Comparison of ENCODE assay signal across 26 mouse cellular contexts in the genomic region with DNA sequence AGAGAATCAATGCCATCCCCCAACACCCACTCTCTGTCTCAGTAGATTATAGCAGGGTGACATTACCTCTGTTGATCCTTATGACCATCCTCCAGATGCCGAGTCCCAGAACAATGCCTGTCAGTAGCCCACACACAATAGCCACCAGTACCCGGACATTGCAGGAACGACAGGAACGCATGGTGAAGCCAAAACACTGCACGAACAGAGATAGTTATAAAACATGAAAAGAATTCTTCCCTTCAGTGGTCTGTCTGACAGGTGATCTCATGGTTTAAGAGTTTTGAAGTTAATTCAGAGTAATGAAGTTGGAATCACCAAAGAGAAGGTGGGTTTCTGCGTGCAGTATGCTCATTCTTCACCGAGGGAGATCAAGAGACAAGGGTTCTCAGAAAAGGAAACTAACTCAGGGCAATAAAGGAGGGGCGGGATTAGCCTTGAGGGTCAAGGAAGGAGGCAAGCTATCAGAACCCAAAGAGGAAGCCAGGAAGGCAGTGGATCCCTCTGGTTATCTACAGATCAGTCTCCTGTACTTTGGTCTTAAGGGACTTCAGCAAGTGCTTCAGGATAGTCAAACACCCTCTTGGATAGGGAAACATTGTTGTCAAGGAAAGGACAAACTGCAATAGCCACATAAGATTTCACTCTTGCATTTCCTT. TPM values are rescaled to one million over a fixed set of nuclear protein-coding genes. Genes with fewer than 3 reads are reported as not detected.
DNase-seq lines count a peak whose midpoint lies in the region; ATAC-seq and TF ChIP-seq lines count a peak whose summit lies in the region.
"Had no signal": no experiment of that assay in that cellular context is flagged by ENCODE, and none has a peak within 500 bp of the region (broad histone marks: within the 10 kb centered on the region; RNA-seq: fewer than 3 reads in every experiment).

A gene (minus strand): TSS at position 375 of the 659 bp plus-strand sequence.

- peak; percentile 60 to 62 for ATAC-seq in hematopoietic stem cell, adult 5-6 weeks (replicated peaks in 1 of 2; ENCODE audit: insufficient read depth in 1 of 2, low FRiP score in 2 of 2, low TSS enrichment in 1 of 2, low read depth in 1 of 2, poor library complexity in 2 of 2, severe bottlenecking in 2 of 2)
- ATAC-seq: forebrain, postnatal 0 days had no signal

- TF ChIP-seq POLR2A in CH12.LX (IDR thresholded peaks at IDR 0.05; ENCODE audit: low read depth, low read length) (no peak), MEL (IDR thresholded peaks at IDR 0.05; ENCODE audit: control insufficient read depth in 1 of 2, insufficient read depth in 1 of 2, low read depth in 1 of 2, low read length in 2 of 2, poor library complexity in 1 of 2) (peak in 1 of 2 experiments; percentile 47; a peak in 1 of 4 replicates)

- TF ChIP-seq CTCF in CH12.LX (conservative IDR thresholded peaks at IDR 0.05 in 1 of 2, IDR thresholded peaks at IDR 0.05 in 1 of 2; ENCODE audit: low read depth in 2 of 2, low read length in 2 of 2): no peak
- TF ChIP-seq CTCF in MEL (IDR thresholded peaks at IDR 0.05 in 2 of 3, conservative IDR thresholded peaks at IDR 0.05 in 1 of 3; ENCODE audit: control insufficient read depth in 1 of 3, insufficient read depth in 1 of 3, low read depth in 2 of 3, low read length in 3 of 3, poor library complexity in 1 of 3, severe bottlenecking in 1 of 3): no peak

- dilution Hi-C loops in CH12.LX (cut with MboI; ENCODE audit: extremely low pct_ligation_motif_present, extremely low pct_unique_long_range_greater_than_20kb, low sequenced_read_pairs): no loop called here

- no peak within 1 kb of the TSS for H3K9ac ChIP-seq in CH12.LX (ENCODE audit: insufficient read depth, low read depth)
- H3K9ac ChIP-seq in MEL (ENCODE audit: control insufficient read depth, low read depth, low read length, poor library complexity, severe bottlenecking): peak within 1 kb of the TSS; percentile 69
- H3K9ac ChIP-seq: embryonic facial prominence, embryonic 15.5 days; forebrain, postnatal 0 days; heart, embryonic 15.5 days; liver, embryonic 15.5 days had no signal

- peak within 1 kb of the TSS; percentile 58 for H3K4me2 ChIP-seq in CH12.LX (ENCODE audit: insufficient read depth, low read depth, poor library complexity, severe bottlenecking)
- H3K4me2 ChIP-seq: embryonic facial prominence, embryonic 15.5 days; heart, embryonic 15.5 days; liver, embryonic 15.5 days had no signal

- H3K9me3 ChIP-seq in CH12.LX (replicated peaks; ENCODE audit: low read length): no peaks in the 10 kb centered on the region
- no peaks in the 10 kb centered on the region for H3K9me3 ChIP-seq in MEL (replicated peaks; ENCODE audit: insufficient read depth, low read length)
- no peaks in the 10 kb centered on the region for H3K9me3 ChIP-seq in megakaryocyte, embryonic 14.5 days
- H3K9me3 ChIP-seq: embryonic facial prominence, embryonic 15.5 days; forebrain, embryonic 10.5 days; heart, embryonic 15.5 days; limb, embryonic 10.5 days; liver, embryonic 15.5 days; midbrain, embryonic 10.5 days had no signal

- H3K27ac ChIP-seq in CH12.LX (ENCODE audit: insufficient read depth, low read depth): no peak within 1 kb of the TSS
- H3K27ac ChIP-seq in MEL (ENCODE audit: control insufficient read depth, low read depth, low read length): peak within 1 kb of the TSS; percentile 67
- H3K27ac ChIP-seq: embryonic facial prominence, embryonic 15.5 days; forebrain, embryonic 10.5 days; heart, adult 2 months; heart, embryonic 15.5 days; limb, embryonic 10.5 days; liver, embryonic 15.5 days; midbrain, embryonic 10.5 days had no signal

- no peaks in the 10 kb centered on the region for H3K27me3 ChIP-seq in CH12.LX (replicated peaks)
- no peaks in the 10 kb centered on the region; a peak in 1 of 4 replicates for H3K27me3 ChIP-seq in MEL (ENCODE audit: control insufficient read depth in 1 of 2, insufficient read depth in 2 of 2, low read length in 2 of 2)
- H3K27me3 ChIP-seq in megakaryocyte, embryonic 14.5 days (replicated peaks): no peaks in the 10 kb centered on the region
- H3K27me3 ChIP-seq: embryonic facial prominence, embryonic 15.5 days; heart, embryonic 15.5 days; liver, embryonic 15.5 days had no signal

- no peak for TF ChIP-seq RAD21 in CH12.LX (IDR thresholded peaks at IDR 0.05; ENCODE audit: low read depth, low read length)
- no peak for TF ChIP-seq RAD21 in MEL (IDR thresholded peaks at IDR 0.05; ENCODE audit: low read depth, low read length)

- H3K36me3 ChIP-seq in CH12.LX (replicated peaks in 1 of 2; ENCODE audit: control insufficient read depth in 1 of 2, insufficient read depth in 1 of 2, low read length in 1 of 2) (no peaks in the 10 kb centered on the region), MEL (ENCODE audit: control insufficient read depth in 1 of 2, insufficient read depth in 2 of 2, low read length in 2 of 2) (peaks cover 0 to 33% of the 10 kb centered on the region in 2 experiments; a peak in 2 of 4 replicates)
- no peaks in the 10 kb centered on the region for H3K36me3 ChIP-seq in megakaryocyte, embryonic 14.5 days (replicated peaks; ENCODE audit: low read length)
- H3K36me3 ChIP-seq: embryonic facial prominence, embryonic 15.5 days; forebrain, embryonic 10.5 days; heart, embryonic 15.5 days; limb, embryonic 10.5 days; liver, embryonic 15.5 days; midbrain, embryonic 10.5 days had no signal

- H3K4me3 ChIP-seq in CH12.LX (replicated peaks in 1 of 3; ENCODE audit: low read depth in 2 of 3, low read length in 2 of 3, poor library complexity in 1 of 3) (peak within 1 kb of the TSS in 1 of 3 experiments; percentile 3), MEL (ENCODE audit: control insufficient read depth in 1 of 2, insufficient read depth in 1 of 2, low read depth in 2 of 2, low read length in 2 of 2) (peak within 1 kb of the TSS; percentile 81 to 87)
- peak within 1 kb of the TSS; percentile 80 for H3K4me3 ChIP-seq in megakaryocyte, embryonic 14.5 days (replicated peaks)
- H3K4me3 ChIP-seq: embryonic facial prominence, embryonic 15.5 days; forebrain, embryonic 10.5 days; heart, adult 2 months; heart, embryonic 15.5 days; limb, embryonic 10.5 days; liver, embryonic 15.5 days; midbrain, embryonic 10.5 days had no signal

- H3K79me2 ChIP-seq in CH12.LX (replicated peaks; ENCODE audit: control insufficient read depth, extremely low read depth, insufficient read depth, poor library complexity, severe bottlenecking) (no peaks in the 10 kb centered on the region), MEL (ENCODE audit: control insufficient read depth, insufficient read depth, low read length, poor library complexity) (peaks cover 9% of the 10 kb centered on the region)

- no peak for DNase-seq in CH12.LX (ENCODE audit: extremely low read depth)
- peak; percentile 74 for DNase-seq in MEL (ENCODE audit: low read depth, low spot score)
- DNase-seq in kidney, postnatal 36 days: no peak
- DNase-seq in adrenal gland, adult 2 months: no peak
- DNase-seq in frontal cortex, postnatal 25 days (ENCODE audit: low spot score in 2 of 2): no peak
- DNase-seq: cerebellum, postnatal 10 days; forebrain, postnatal 0 days; gastrocnemius, postnatal 10 days; heart, adult 2 months; kidney, adult 9 months; kidney, postnatal 25 days; layer of hippocampus, adult 9-11 months; lung, postnatal 14 days; right cerebral cortex, adult 18-20 months; thymus, postnatal 25 days had no signal

- TF ChIP-seq EP300 in CH12.LX (IDR thresholded peaks at IDR 0.05; ENCODE audit: low read length) (no peak), MEL (IDR thresholded peaks at IDR 0.05; ENCODE audit: low read depth in 1 of 2, low read length in 2 of 2) (peak; percentile 14 to 52; a peak in 3 of 4 replicates)

- peaks cover 0 to 3% of the 10 kb centered on the region in 2 experiments; a peak in 2 of 4 replicates for H3K4me1 ChIP-seq in CH12.LX (ENCODE audit: control insufficient read depth in 1 of 2, insufficient read depth in 2 of 2)
- H3K4me1 ChIP-seq in MEL (ENCODE audit: control insufficient read depth in 1 of 2, insufficient read depth in 2 of 2, low read length in 2 of 2): peaks cover 14 to 21% of the 10 kb centered on the region in 2 experiments
- peaks cover 6% of the 10 kb centered on the region; the same call in 1 of the 2 replicates for H3K4me1 ChIP-seq in megakaryocyte, embryonic 14.5 days
- H3K4me1 ChIP-seq: embryonic facial prominence, embryonic 15.5 days; forebrain, embryonic 10.5 days; heart, embryonic 15.5 days; limb, embryonic 10.5 days; midbrain, embryonic 10.5 days had no signal

- in situ Hi-C loops in CH12.LX (cut with MboI; ENCODE audit: low pct_ligation_motif_present, low pct_unique_long_range_greater_than_20kb, low sequenced_read_pairs): loop anchor here (5.0 kb wide), 1 partner anchor 122 kb away; no protein-coding TSS in a partner anchor

TF ChIP-seq in CH12.LX, 34 proteins besides CTCF, POLR2A, EP300 and RAD21:
- TF ChIP-seq SMC3 (IDR thresholded peaks at IDR 0.05; ENCODE audit: low read depth, low read length) (no peak), NELFE (IDR thresholded peaks at IDR 0.05; ENCODE audit: low read depth, low read length) (no peak), CHD2 (IDR thresholded peaks at IDR 0.05; ENCODE audit: low read length) (no peak)

TF ChIP-seq in MEL, 35 proteins besides CTCF, POLR2A, EP300 and RAD21 (continues in another document):
- TF ChIP-seq UBTF (IDR thresholded peaks at IDR 0.05; ENCODE audit: borderline replicate concordance, insufficient read depth, low read depth, low read length): no peak
- no peak for TF ChIP-seq MEF2A (IDR thresholded peaks at IDR 0.05; ENCODE audit: extremely low read depth, insufficient replicate concordance, low read depth, low read length, poor library complexity, severe bottlenecking)
- peak; percentile 60 for TF ChIP-seq GATA1 (IDR thresholded peaks at IDR 0.05; ENCODE audit: low read depth, low read length)
- peak; percentile 7; the same call in 1 of the 2 replicates for TF ChIP-seq TBP (IDR thresholded peaks at IDR 0.05; ENCODE audit: low read depth, low read length)
- TF ChIP-seq ETS1 (IDR thresholded peaks at IDR 0.05; ENCODE audit: low read depth, low read length): peak; percentile 33; the same call in 1 of the 2 replicates
- TF ChIP-seq POLR2AphosphoS5 (IDR thresholded peaks at IDR 0.05; ENCODE audit: borderline replicate concordance, low read depth, low read length): no peak
- TF ChIP-seq TCF12 (IDR thresholded peaks at IDR 0.05; ENCODE audit: low read depth, low read length): 0 out of 2 replicates have a peak, but pooled peaks have one; percentile 35

RNA-seq across cellular contexts. Expression of the gene that starts here (rescaled TPM):
- total RNA-seq in CH12.LX (2012; rRNA removed): 1.3 and 1.5 TPM in 2 replicates
- 0.14 and 0.20 TPM in 2 replicates for total RNA-seq in CH12.LX (2014; rRNA removed)
- 0.15 and 0.29 TPM in 2 replicates for polyA plus RNA-seq in CH12.LX (2012; ENCODE audit: insufficient read length, low read depth)
- 45.4 and 46.1 TPM in 2 replicates for total RNA-seq in MEL (2012; rRNA removed)
- 10 to 100 TPM in 1 of 2 experiments, not detected in 1; 40.5 TPM for polyA plus RNA-seq in MEL (2012; ENCODE audit: insufficient read depth in 1 of 2, insufficient read length in 2 of 2, low read depth in 1 of 2, low replicate concordance in 2 of 2, missing spikeins in 1 of 2)
- 36.5 and 41.2 TPM in 2 replicates for total RNA-seq in hematopoietic stem cell, adult 5-6 weeks (2017)
- not detected in 2 replicates for polyA plus RNA-seq in megakaryocyte, embryonic 14.5 days (2012; ENCODE audit: insufficient read depth, low replicate concordance)
- total RNA-seq in adrenal gland, adult 2 months (2021): under 1 TPM in 1 of 2 experiments, not detected in 1; 0.17 TPM
- not detected in 2 replicates for polyA plus RNA-seq in adrenal gland, adult 2 months (2012; rRNA removed)
- total RNA-seq: forebrain, postnatal 0 days; gastrocnemius, postnatal 10 days; heart, adult 2 months; left cerebral cortex, adult 8-10 months had no signal
- polyA plus RNA-seq: embryonic facial prominence, embryonic 15.5 days; forebrain, embryonic 10.5 days; forebrain, postnatal 0 days; heart, adult 2 months; heart, embryonic 15.5 days; hindbrain, embryonic 11.5 days; limb, embryonic 10.5 days; liver, embryonic 15.5 days; midbrain, embryonic 10.5 days; neural tube, embryonic 11.5 days had no signal

Comparison
In these comparisons a context has a peak if more than half of its experiments do, and no peak if none do; other contexts are left out.
1. RNA of the gene that starts here (total RNA-seq): 45.4 to 46.1 TPM in MEL and 36.5 to 41.2 TPM in hematopoietic stem cell, adult 5-6 weeks; 0.14 to 1.5 TPM in CH12.LX and 0.17 TPM in adrenal gland, adult 2 months; every median in the first group is over 10 times any median in the second.
2. RNA of the gene that starts here (polyA plus RNA-seq): 40.5 TPM in MEL; 0.15 to 0.29 TPM in CH12.LX, not detected in megakaryocyte, embryonic 14.5 days and not detected in adrenal gland, adult 2 months; every median in the first group is over 10 times any median in the second.